Mouse (Mus musculus) thymus, postnatal 14 days (tissue): Measurements from ENCODE around the gene Tepp.

ENCODE experiments used
- DNase-seq: peaks from one replicate; pipeline ENCODE4 v3.0.0; 2021

The Tepp gene

GRCm38 (mm10) chr8:95310342-95310970 lies at the start of gene Tepp:
Gene Tepp, plus strand, starts transcription at chr8:95310566.
- DNase-seq: no peak

GRCm38 (mm10) chr8:95262181-95262580 lies 48.2 kb upstream of the Tepp start:
- no peak for DNase-seq

- no peak for DNase-seq
Measured at GRCm38 (mm10) chr8:95270501-95270900, 39.9 kb upstream of the Tepp start.

GRCm38 (mm10) chr8:95271841-95272240 lies 38.5 kb upstream of the Tepp start:
- no peak for DNase-seq

- DNase-seq: no peak
Measured at GRCm38 (mm10) chr8:95272871-95273270, 37.5 kb upstream of the Tepp start.

- DNase-seq: no peak
Measured at GRCm38 (mm10) chr8:95281493-95281892, 28.9 kb upstream of the Tepp start.

- no peak for DNase-seq
Measured at GRCm38 (mm10) chr8:95289066-95289650, 21.2 kb upstream of the Tepp start.

- DNase-seq: no peak
Measured at GRCm38 (mm10) chr8:95293172-95293571, 17.2 kb upstream of the Tepp start.

GRCm38 (mm10) chr8:95293891-95294290 lies 16.5 kb upstream of the Tepp start:
- DNase-seq: no peak

- peak; percentile 53 for DNase-seq
Measured at GRCm38 (mm10) chr8:95302410-95302809, 8.0 kb upstream of the Tepp start.

- DNase-seq: no peak
Measured at GRCm38 (mm10) chr8:95305526-95305925, 4.8 kb upstream of the Tepp start.

GRCm38 (mm10) chr8:95306431-95306830 lies 3.9 kb upstream of the Tepp start, which contains the start of gene Cngb1:
Gene Cngb1, minus strand, starts transcription at chr8:95306585.
- no peak for DNase-seq

- peak; percentile 24 for DNase-seq
Measured at GRCm38 (mm10) chr8:95312836-95313235, 2.5 kb downstream of the Tepp start.

GRCm38 (mm10) chr8:95313857-95314256 lies 3.5 kb downstream of the Tepp start:
- no peak for DNase-seq

GRCm38 (mm10) chr8:95314707-95315106 lies 4.3 kb downstream of the Tepp start:
- DNase-seq: no peak

GRCm38 (mm10) chr8:95315350-95315749 lies 5.0 kb downstream of the Tepp start:
- DNase-seq: no peak

- DNase-seq: peak; percentile 90
Measured at GRCm38 (mm10) chr8:95320224-95321139, 10.1 kb downstream of the Tepp start.

- no peak for DNase-seq
Measured at GRCm38 (mm10) chr8:95323201-95323600, 12.8 kb downstream of the Tepp start.

- no peak for DNase-seq
Measured at GRCm38 (mm10) chr8:95324646-95325045, 14.3 kb downstream of the Tepp start.

GRCm38 (mm10) chr8:95326822-95327221 lies 16.5 kb downstream of the Tepp start:
- no peak for DNase-seq

- DNase-seq: no peak
Measured at GRCm38 (mm10) chr8:95327866-95328465, 17.6 kb downstream of the Tepp start.

- DNase-seq: no peak
Measured at GRCm38 (mm10) chr8:95330367-95330766, 20.0 kb downstream of the Tepp start.

- no peak for DNase-seq
Measured at GRCm38 (mm10) chr8:95331156-95331719, 20.9 kb downstream of the Tepp start.
